Mouse (Mus musculus): ENCODE measurements around the gene Olfr358.

GRCm38 (mm10) chr2:37009235-37009634 lies at the start of gene Olfr358:
- TF ChIP-seq CTCF (IDR thresholded peaks at IDR 0.05; ENCODE audit: extremely low read depth, insufficient read length, insufficient replicate concordance, low read depth, low read length), result no peak
- TF ChIP-seq POLR2A (IDR thresholded peaks at IDR 0.05; ENCODE audit: low read depth, low read length), result no peak
